Mouse (Mus musculus): Measurements from ENCODE around the gene Ddit4l.
"Not testable (repeated sequence)": the region's sequence is repeated elsewhere in the genome, so short reads cannot be mapped to it uniquely, and the experiment has no call there.

Gene Ddit4l

DNA sequence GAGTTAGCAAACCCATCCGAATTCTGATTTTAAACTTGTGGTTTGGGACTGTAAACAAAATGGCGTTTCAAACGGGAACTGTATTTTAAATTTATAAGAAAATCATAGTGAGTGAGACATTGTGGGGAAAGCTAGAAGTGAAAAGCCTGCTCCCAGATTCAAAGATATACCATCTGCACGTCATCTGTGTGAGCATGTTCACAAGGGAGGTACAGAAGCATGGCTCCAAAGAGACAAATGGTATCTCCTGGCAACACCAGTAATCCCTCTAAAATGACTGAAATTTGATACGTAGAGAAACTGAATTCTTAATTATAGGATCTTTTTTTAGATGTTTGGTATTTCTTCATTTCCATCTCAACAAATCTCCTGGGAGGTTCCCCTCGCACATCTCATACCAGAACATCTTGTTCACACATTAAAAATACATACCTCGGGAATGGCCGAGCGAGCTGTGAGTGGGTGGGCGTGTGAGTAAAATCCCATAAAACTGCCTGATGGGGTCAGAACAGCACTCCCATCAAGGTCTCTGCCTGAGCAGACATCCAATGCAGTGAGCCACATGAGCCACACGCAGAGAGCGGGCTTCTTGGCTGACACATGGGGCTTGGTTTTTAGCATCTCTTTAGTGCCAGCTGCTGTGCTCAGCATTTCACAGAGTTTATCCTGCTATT lies 26.2 kb downstream of the Ddit4l start:
- no peak for DNase-seq (ENCODE audit: low spot score)

- no peak for DNase-seq (ENCODE audit: low spot score)
These were observed 27.7 kb downstream of the Ddit4l start for GRCm38 (mm10) chr3:137649112-137649511.

- DNase-seq (ENCODE audit: low spot score) = no peak
These were observed 31.4 kb downstream of the Ddit4l start for GRCm38 (mm10) chr3:137652853-137653252.

- not testable (repeated sequence) for DNase-seq (ENCODE audit: low spot score)
These were observed 49.8 kb downstream of the Ddit4l start, which contains the start of gene Gm21962 for GRCm38 (mm10) chr3:137671224-137671623. Gene Gm21962, plus strand, starts transcription at chr3:137671524.
